Mouse (Mus musculus): ENCODE results near the gene Gm10799. TPM values are rescaled to one million over a fixed set of nuclear protein-coding genes. Genes with fewer than 3 reads are reported as not detected.
A peak's percentile ranks its signal among the peaks of the same experiment; 100 is the strongest.

Gm10799 gene
- polyA plus RNA-seq, 1 experiment from 2014 or later: not detected

- H3K4me1 ChIP-seq (ENCODE audit: control insufficient read depth, insufficient read depth, low read length): no peaks in the 10 kb centered on the region
- DNase-seq (ENCODE audit: low spot score) (no peak), ATAC-seq (ENCODE audit: insufficient read depth, low FRiP score, low TSS enrichment) (no peak)
- no peaks in the 10 kb centered on the region for H3K27me3 ChIP-seq (ENCODE audit: control insufficient read depth, insufficient read depth, low read length)
- no peak overlapping the region for H3K27ac ChIP-seq (ENCODE audit: low read depth, low read length)
- 76% methylated on average over 3 of the region's 3 CpGs for WGBS
- H3K36me3 ChIP-seq (ENCODE audit: control insufficient read depth, insufficient read depth, low read length): no peaks in the 10 kb centered on the region; the same call in 1 of the 2 replicates
- no peaks in the 10 kb centered on the region for H3K9me3 ChIP-seq (ENCODE audit: control insufficient read depth, low read length)
- H3K4me2 ChIP-seq (ENCODE audit: low read depth): no peak overlapping the region
- no peak overlapping the region for H3K9ac ChIP-seq (ENCODE audit: low read length)
- H3K4me3 ChIP-seq (ENCODE audit: low read depth, low read length): no peak overlapping the region
These were observed 32.0 kb downstream of the Gm10799 start for GRCm38 (mm10) chr2:104036316-104036715.

GRCm38 (mm10) chr2:104035595-104035994 is 32.8 kb downstream of the Gm10799 start:
- H3K27ac ChIP-seq (ENCODE audit: low read depth, low read length): no peak overlapping the region
- H3K36me3 ChIP-seq (ENCODE audit: control insufficient read depth, insufficient read depth, low read length): no peaks in the 10 kb centered on the region; the same call in 1 of the 2 replicates
- DNase-seq (ENCODE audit: low spot score) (no peak), ATAC-seq (ENCODE audit: insufficient read depth, low FRiP score, low TSS enrichment) (no peak)
- H3K4me1 ChIP-seq (ENCODE audit: control insufficient read depth, insufficient read depth, low read length): no peaks in the 10 kb centered on the region
- no peak overlapping the region for H3K9ac ChIP-seq (ENCODE audit: low read length)
- no peaks in the 10 kb centered on the region for H3K27me3 ChIP-seq (ENCODE audit: control insufficient read depth, insufficient read depth, low read length)
- 90% methylated on average over 6 of the region's 6 CpGs for WGBS
- H3K9me3 ChIP-seq (ENCODE audit: control insufficient read depth, low read length): no peaks in the 10 kb centered on the region
- no peak overlapping the region for H3K4me3 ChIP-seq (ENCODE audit: low read depth, low read length)
- no peak overlapping the region for H3K4me2 ChIP-seq (ENCODE audit: low read depth)

GRCm38 (mm10) chr2:104034832-104035472 is 33.4 kb downstream of the Gm10799 start:
- Histone ChIP-seq H3K27ac (ENCODE audit: low read depth, low read length) (no peak overlapping the region), H3K27me3 (ENCODE audit: control insufficient read depth, insufficient read depth, low read length) (no peaks in the 10 kb centered on the region), H3K9ac (ENCODE audit: low read length) (no peak overlapping the region), H3K4me2 (ENCODE audit: low read depth) (no peak overlapping the region), H3K4me1 (ENCODE audit: control insufficient read depth, insufficient read depth, low read length) (no peaks in the 10 kb centered on the region), H3K4me3 (ENCODE audit: low read depth, low read length) (no peak overlapping the region), H3K36me3 (ENCODE audit: control insufficient read depth, insufficient read depth, low read length) (no peaks in the 10 kb centered on the region; the same call in 1 of the 2 replicates), H3K9me3 (ENCODE audit: control insufficient read depth, low read length) (no peaks in the 10 kb centered on the region)
- DNase-seq (ENCODE audit: low spot score): peak; percentile 79
- WGBS: 30% methylated on average over 3 of the region's 3 CpGs
- ATAC-seq (ENCODE audit: insufficient read depth, low FRiP score, low TSS enrichment): no peak

- H3K27me3 ChIP-seq (ENCODE audit: control insufficient read depth, insufficient read depth, low read length): no peaks in the 10 kb centered on the region
- 95% methylated on average over 3 of the region's 3 CpGs for WGBS
- DNase-seq (ENCODE audit: low spot score): no peak
These were observed 36.3 kb downstream of the Gm10799 start for GRCm38 (mm10) chr2:104032056-104032455.

GRCm38 (mm10) chr2:104030381-104030780 is 38.0 kb downstream of the Gm10799 start:
- Histone ChIP-seq H3K9me3 (ENCODE audit: control insufficient read depth, low read length) (no peaks in the 10 kb centered on the region), H3K27ac (ENCODE audit: low read depth, low read length) (no peak overlapping the region), H3K9ac (ENCODE audit: low read length) (no peak overlapping the region), H3K4me1 (ENCODE audit: control insufficient read depth, insufficient read depth, low read length) (no peaks in the 10 kb centered on the region), H3K36me3 (ENCODE audit: control insufficient read depth, insufficient read depth, low read length) (no peaks in the 10 kb centered on the region; the same call in 1 of the 2 replicates), H3K4me2 (ENCODE audit: low read depth) (no peak overlapping the region), H3K4me3 (ENCODE audit: low read depth, low read length) (no peak overlapping the region), H3K27me3 (ENCODE audit: control insufficient read depth, insufficient read depth, low read length) (no peaks in the 10 kb centered on the region)
- DNase-seq (ENCODE audit: low spot score): no peak
- WGBS: 84% methylated on average over 3 of the region's 3 CpGs
- no peak for ATAC-seq (ENCODE audit: insufficient read depth, low FRiP score, low TSS enrichment)

More at GRCm38 (mm10) chr2:104032056-104032455, 36.3 kb downstream of the Gm10799 start:
- Histone ChIP-seq H3K27ac (ENCODE audit: low read depth, low read length) (no peak overlapping the region), H3K4me2 (ENCODE audit: low read depth) (no peak overlapping the region), H3K4me3 (ENCODE audit: low read depth, low read length) (no peak overlapping the region), H3K4me1 (ENCODE audit: control insufficient read depth, insufficient read depth, low read length) (no peaks in the 10 kb centered on the region), H3K9me3 (ENCODE audit: control insufficient read depth, low read length) (no peaks in the 10 kb centered on the region), H3K36me3 (ENCODE audit: control insufficient read depth, insufficient read depth, low read length) (no peaks in the 10 kb centered on the region; the same call in 1 of the 2 replicates), H3K9ac (ENCODE audit: low read length) (no peak overlapping the region)
- no peak for ATAC-seq (ENCODE audit: insufficient read depth, low FRiP score, low TSS enrichment)

GRCm38 (mm10) chr2:104029074-104029473 is 39.3 kb downstream of the Gm10799 start:
- Histone ChIP-seq H3K9ac (ENCODE audit: low read length) (no peak overlapping the region), H3K36me3 (ENCODE audit: control insufficient read depth, insufficient read depth, low read length) (no peaks in the 10 kb centered on the region; the same call in 1 of the 2 replicates), H3K4me2 (ENCODE audit: low read depth) (peak overlapping the region; percentile 81), H3K9me3 (ENCODE audit: control insufficient read depth, low read length) (no peaks in the 10 kb centered on the region), H3K27ac (ENCODE audit: low read depth, low read length) (no peak overlapping the region), H3K4me3 (ENCODE audit: low read depth, low read length) (no peak overlapping the region), H3K4me1 (ENCODE audit: control insufficient read depth, insufficient read depth, low read length) (no peaks in the 10 kb centered on the region), H3K27me3 (ENCODE audit: control insufficient read depth, insufficient read depth, low read length) (no peaks in the 10 kb centered on the region)
- 81% methylated on average over 2 of the region's 2 CpGs for WGBS
- DNase-seq (ENCODE audit: low spot score): no peak
- no peak for ATAC-seq (ENCODE audit: insufficient read depth, low FRiP score, low TSS enrichment)

GRCm38 (mm10) chr2:104028139-104028723 is 40.1 kb downstream of the Gm10799 start, which contains the start of gene 4931422A03Rik:
Gene 4931422A03Rik (minus strand): TSS chr2:104028361.
- no peak for DNase-seq (ENCODE audit: low spot score)
- H3K4me3 ChIP-seq (ENCODE audit: low read depth, low read length): peak within 1 kb of the TSS; percentile 93

GRCm38 (mm10) chr2:104027458-104028138 is 40.8 kb downstream of the Gm10799 start, which contains the start of gene Fbxo3:
Gene Fbxo3 (plus strand): TSS chr2:104027721.
- peak within 1 kb of the TSS; percentile 94 for H3K9ac ChIP-seq (ENCODE audit: low read length)
- ATAC-seq (ENCODE audit: insufficient read depth, low FRiP score, low TSS enrichment) (peak; percentile 97), DNase-seq (ENCODE audit: low spot score) (peak; percentile 85)
- H3K4me1 ChIP-seq (ENCODE audit: control insufficient read depth, insufficient read depth, low read length): no peaks in the 10 kb centered on the region
- H3K36me3 ChIP-seq (ENCODE audit: control insufficient read depth, insufficient read depth, low read length): no peaks in the 10 kb centered on the region
- under 1% methylated on average over 43 of the region's 44 CpGs for WGBS
- H3K4me3 ChIP-seq (ENCODE audit: low read depth, low read length): peak within 1 kb of the TSS; percentile 93
- H3K4me2 ChIP-seq (ENCODE audit: low read depth): peak within 1 kb of the TSS; percentile 81
- H3K9me3 ChIP-seq (ENCODE audit: control insufficient read depth, low read length): no peaks in the 10 kb centered on the region
- no peaks in the 10 kb centered on the region for H3K27me3 ChIP-seq (ENCODE audit: control insufficient read depth, insufficient read depth, low read length)
- 0 out of 2 replicates have a peak within 1 kb of the TSS, but pooled peaks have one; percentile 31 for H3K27ac ChIP-seq (ENCODE audit: low read depth, low read length)

More at GRCm38 (mm10) chr2:104028139-104028723, 40.1 kb downstream of the Gm10799 start, which contains the start of gene 4931422A03Rik:
- Histone ChIP-seq H3K36me3 (ENCODE audit: control insufficient read depth, insufficient read depth, low read length) (no peaks in the 10 kb centered on the region), H3K9me3 (ENCODE audit: control insufficient read depth, low read length) (no peaks in the 10 kb centered on the region), H3K27me3 (ENCODE audit: control insufficient read depth, insufficient read depth, low read length) (no peaks in the 10 kb centered on the region), H3K4me2 (ENCODE audit: low read depth) (peak within 1 kb of the TSS; percentile 81), H3K9ac (ENCODE audit: low read length) (peak within 1 kb of the TSS; percentile 94), H3K4me1 (ENCODE audit: control insufficient read depth, insufficient read depth, low read length) (no peaks in the 10 kb centered on the region), H3K27ac (ENCODE audit: low read depth, low read length) (0 out of 2 replicates have a peak within 1 kb of the TSS, but pooled peaks have one; percentile 31)
- ATAC-seq (ENCODE audit: insufficient read depth, low FRiP score, low TSS enrichment): peak; percentile 64
- 2% methylated on average over 32 of the region's 32 CpGs for WGBS
